Mouse (Mus musculus) thymus, postnatal 0 days (tissue): Measurements from ENCODE around the gene Glrx. TPM values are rescaled to one million over a fixed set of nuclear protein-coding genes. Genes with fewer than 3 reads are reported as not detected.
"Not testable (repeated sequence)": the region's sequence is repeated elsewhere in the genome, so short reads cannot be mapped to it uniquely, and the experiment has no call there.

Experiments used
- DNase-seq: peaks from one replicate; pipeline ENCODE4 v3.0.0-alpha.2; 2015; ENCODE audit warnings: low spot score
- polyA plus RNA-seq: library from polyadenylated mRNA; unstranded; fragments of >200 nt; fragmentation: Nextera tagmentation; extraction: Ambion mirVana; gene quantifications from 2 replicates; pipeline ENCODE4 v1.2.1, GENCODE M21; 2015

The Glrx gene
- polyA plus RNA-seq: 42.9 and 46.2 TPM in 2 replicates

DNA sequence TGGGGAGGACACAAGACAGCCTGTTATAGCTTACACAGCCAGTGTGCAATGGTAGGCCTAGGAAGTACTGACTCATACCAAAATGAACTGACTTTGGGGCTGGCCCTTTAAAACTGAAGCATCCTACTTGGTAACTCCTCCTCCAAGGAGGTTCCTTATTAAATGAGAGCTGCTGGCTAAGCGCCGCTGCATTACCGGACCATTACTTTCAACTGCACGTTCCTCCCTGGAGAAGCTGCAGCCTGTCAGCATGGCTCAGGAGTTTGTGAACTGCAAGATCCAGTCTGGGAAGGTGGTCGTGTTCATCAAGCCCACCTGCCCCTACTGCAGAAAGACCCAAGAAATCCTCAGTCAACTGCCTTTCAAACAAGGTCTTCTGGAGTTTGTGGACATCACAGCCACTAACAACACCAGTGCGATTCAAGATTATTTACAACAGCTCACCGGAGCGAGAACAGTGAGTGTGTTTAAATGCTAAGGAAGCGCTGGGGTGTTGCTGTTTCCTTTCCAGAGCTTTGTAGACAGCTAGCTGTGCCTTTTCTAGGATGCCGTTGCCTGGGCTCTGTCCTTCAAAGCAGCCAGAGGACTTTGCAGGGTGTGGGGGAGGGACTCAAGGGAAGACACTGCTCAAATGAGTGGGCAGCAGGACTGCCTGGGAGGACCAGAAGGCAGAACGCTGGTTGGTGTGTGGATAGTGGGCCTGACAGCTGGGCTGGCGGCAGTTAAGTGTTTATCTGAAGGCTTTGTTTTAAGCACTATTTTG lies at the start of gene Glrx:
Gene Glrx, plus strand, starts transcription at position 150 of the 763 bp plus-strand sequence.
- peak; percentile 47 for DNase-seq

DNA sequence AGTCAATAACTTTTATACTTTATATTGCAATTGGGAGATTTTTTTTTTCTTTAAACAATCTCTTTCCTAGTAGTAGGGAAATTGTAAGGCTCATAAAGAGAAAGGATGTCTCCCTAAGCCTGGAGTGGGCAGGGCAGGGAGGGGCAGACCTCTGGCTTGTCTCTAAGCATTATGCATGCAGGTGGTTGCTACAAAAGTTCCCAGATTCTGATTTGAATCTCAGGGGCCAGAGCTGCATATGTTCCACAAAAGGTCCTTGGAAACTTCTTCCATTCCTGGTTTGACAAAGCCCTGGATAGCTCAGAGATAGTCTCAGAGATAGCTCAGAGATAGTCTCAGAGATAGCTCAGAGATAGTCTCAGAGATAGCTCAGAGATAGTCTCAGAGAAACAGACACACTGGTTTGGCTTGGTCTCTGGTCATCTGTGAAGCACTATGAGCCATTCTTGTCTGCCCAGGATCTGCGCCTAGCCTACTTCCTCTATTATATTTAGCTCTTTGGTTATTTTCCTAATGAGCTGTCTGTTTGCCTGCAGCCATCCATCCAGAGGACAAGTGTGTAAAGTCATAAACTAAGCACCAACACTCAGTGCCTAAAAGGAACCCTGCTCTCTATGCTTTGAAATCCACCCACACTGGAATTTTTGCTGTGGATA lies 49.0 kb upstream of the Glrx start:
- DNase-seq: no peak

- DNase-seq: no peak
Observed at GRCm38 (mm10) chr13:75793863-75794629, 45.6 kb upstream of the Glrx start.

- peak; percentile 94 for DNase-seq
Observed at GRCm38 (mm10) chr13:75797369-75798141, 42.1 kb upstream of the Glrx start.

- no peak for DNase-seq
Observed at GRCm38 (mm10) chr13:75798413-75799302, 41.0 kb upstream of the Glrx start.

DNA sequence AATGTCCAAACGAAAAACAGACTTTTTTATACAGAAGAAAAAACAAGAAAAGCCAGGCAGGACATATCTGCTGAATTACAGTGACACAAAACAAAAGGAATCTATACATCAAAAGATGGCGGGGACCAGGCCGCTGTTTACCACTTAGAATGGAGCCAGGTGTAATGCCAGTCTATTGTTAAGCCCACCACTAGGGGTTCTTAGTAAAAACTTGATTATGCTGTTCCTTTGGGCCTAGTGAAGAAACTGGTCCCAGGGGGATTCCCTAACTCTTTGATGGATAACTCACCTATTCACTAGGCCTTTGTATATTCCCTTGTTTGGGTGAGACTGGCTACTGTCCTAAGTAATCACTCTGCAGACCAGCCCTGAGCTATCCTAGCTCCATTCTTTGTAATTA lies 40.2 kb upstream of the Glrx start:
- DNase-seq: no peak

DNA sequence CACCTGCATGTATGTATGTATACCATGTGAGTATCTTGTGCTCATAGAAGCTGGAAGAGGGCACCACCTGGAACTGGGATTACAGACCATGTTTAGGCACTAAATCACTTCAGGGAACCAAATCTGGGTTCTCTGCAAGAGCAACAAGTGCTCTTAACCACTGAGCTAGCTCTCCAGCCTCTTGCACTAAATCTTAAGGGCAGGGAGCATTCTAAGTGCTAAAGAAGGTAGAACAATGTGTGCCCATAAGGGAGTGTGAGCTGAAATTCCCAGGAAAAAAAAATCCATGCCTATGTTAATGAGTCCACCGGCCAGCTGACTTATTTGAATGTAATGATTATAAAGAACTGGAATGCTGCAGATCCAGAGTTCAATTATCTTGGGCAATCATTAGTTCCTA lies 31.7 kb upstream of the Glrx start:
- no peak for DNase-seq

DNA sequence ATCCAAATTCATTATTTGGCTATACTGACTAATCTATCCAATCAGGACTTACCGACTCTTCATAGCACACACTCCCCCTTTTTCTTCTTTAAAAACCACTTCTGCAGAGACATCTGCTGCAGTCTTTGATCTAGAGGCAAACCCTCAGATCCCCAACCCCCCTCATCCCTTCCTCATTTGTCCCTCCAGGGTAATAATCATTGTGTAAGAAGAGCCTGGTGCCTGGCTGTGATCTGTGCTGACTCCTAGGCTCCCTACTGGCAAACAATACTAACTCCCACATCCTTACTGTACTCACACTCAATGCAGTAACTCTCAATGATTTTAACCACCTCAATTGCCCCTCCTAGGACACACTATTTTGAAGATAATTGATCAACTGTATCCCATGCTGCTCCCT lies 29.7 kb upstream of the Glrx start:
- DNase-seq: no peak

GRCm38 (mm10) chr13:75817183-75817582 lies 22.5 kb upstream of the Glrx start:
- no peak for DNase-seq

DNA sequence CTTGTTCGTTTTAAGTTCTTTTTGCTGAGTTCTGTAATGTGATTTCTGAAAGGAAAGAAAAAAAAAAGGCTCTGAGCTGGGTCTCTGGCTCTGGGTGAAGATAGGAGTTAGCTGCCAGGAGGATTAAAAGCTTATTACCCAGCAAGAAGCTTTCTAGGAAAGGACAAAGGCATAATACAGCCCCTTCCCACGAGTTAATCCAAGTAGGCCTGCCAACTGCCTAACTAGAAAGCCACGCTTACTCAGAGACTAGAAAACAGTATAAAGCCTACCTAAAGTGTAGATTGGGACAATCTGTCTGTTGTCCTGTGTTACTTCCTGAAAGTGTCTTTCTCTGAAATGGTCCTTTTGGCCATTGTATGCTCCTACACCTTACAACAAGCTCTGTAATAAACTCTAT lies 21.2 kb upstream of the Glrx start:
- DNase-seq: no peak

DNA sequence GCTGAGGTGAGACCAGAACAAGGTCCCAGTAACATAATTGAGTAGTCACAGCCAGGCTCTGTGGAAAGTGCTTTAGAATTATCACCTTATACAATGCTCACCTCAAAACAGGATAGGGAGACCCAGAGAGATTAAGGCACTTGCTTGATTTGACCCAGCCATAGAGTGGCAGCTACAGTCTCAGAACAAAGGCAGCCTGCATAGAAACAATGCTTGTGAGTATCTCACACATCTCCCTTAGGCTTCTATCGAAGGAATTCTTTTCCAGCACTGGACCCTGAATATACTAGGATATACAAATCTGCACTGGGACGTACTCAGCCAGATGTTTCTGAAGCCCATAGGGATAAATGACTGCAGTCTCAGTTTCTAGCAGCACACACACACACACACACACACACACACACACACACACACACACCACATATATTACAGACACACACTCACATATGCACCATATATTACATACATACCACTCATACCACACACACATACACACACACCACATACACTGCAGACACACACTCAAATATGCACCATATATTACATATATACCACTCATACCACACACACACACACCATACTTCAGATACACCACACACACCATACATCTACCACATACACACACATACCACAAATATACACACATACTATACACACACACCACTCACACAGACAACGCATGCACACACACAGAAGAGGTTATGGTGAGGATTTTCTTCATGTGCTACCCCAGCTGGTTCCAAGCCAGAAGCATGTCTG lies 20.5 kb upstream of the Glrx start:
- no peak for DNase-seq

GRCm38 (mm10) chr13:75819898-75820297 lies 19.8 kb upstream of the Glrx start:
- no peak for DNase-seq

- DNase-seq: not testable (repeated sequence)
Observed at GRCm38 (mm10) chr13:75822366-75822765, 17.3 kb upstream of the Glrx start.

DNA sequence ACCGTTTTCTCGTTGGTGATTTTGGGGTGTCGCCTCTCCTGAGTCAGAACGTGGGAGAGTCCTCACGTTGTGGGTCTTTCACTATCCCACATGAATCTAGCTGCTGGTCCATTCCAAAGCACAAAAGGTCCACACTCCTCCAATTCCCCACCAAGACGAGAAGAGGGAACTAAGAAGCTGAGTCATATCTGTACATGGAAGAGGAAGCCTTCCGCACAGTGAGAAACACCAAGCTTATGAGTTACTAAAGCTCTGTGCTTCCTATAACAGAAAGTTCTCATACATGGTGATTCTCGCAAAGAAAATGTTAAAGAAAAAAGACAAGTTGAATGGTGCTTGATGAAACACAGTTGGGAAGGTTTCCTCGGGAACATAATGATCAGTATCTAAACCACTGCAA lies 16.5 kb upstream of the Glrx start:
- no peak for DNase-seq

DNA sequence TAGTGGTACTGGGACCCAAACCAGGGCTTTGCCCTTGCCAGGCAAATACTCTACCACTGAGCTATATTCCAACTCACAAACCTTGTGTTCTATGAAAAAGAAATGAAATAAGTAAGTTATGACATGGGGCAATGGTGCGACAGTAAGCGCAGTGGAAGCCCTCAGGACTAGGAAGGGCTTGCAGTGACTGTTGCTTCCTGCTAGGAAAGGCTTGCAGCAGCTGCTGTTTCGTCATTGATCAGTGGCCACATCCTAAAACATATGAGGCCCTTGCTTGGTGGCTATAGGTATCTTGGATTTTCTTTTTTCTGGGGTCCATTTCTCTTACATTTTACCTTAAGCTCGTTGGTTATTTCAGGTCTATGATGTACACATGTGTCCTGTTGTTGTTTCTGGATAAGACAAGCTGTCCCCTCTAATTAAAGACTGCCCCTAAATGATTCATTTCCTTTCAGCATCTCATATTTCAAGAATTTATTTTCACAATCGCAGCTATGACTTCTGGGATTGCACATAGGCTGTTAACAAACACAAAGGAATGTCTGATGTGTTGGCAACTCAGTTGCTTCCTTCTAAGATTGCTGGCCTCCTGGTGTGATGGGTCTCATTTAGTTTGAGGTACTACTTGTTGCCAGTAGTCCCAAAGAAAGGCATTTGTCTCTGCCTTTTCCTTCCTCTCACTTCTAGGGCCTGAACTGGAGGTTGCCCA lies 14.9 kb upstream of the Glrx start:
- DNase-seq: no peak

- peak; percentile 9 for DNase-seq
Observed at GRCm38 (mm10) chr13:75825388-75825787, 14.3 kb upstream of the Glrx start.

- DNase-seq: no peak
Observed at GRCm38 (mm10) chr13:75830708-75831107, 9.0 kb upstream of the Glrx start.

DNA sequence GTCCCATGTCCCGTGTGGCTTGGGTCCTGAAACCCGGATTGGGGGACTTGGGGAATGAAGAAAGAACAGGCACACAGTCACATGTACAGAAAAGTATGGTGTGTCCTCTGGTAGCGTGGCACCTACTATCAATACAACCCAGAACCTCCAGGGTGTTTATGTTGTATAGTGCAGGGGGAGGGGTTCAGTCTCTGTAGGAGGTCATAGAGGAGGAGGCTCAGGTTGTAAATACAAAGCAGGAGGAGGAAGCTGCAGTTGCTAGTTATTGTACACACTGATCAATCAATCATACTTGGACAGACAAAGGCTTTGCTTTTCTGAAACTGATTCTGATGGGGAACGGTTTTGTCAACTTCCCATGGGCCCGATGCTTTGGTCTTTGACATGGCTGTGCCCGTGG lies 8.0 kb upstream of the Glrx start:
- DNase-seq: no peak

GRCm38 (mm10) chr13:75832697-75833096 lies 7.0 kb upstream of the Glrx start:
- DNase-seq: no peak
